Mouse (Mus musculus): Measurements from ENCODE around the gene Zic5. TPM values are rescaled to one million over a fixed set of nuclear protein-coding genes. Genes with fewer than 3 reads are reported as not detected.

The Zic5 gene
- polyA plus RNA-seq, 1 experiment from 2014 or later = 0.11 TPM

- no peak overlapping the region for H3K4me3 ChIP-seq (replicated peaks; ENCODE audit: low read depth, low read length)
- TF ChIP-seq CTCF (IDR thresholded peaks at IDR 0.05; ENCODE audit: low read depth) = no peak
- no peak overlapping the region for H3K9ac ChIP-seq (ENCODE audit: low read depth, low read length)
- H3K4me2 ChIP-seq (ENCODE audit: low read length) = no peak overlapping the region
- no peak overlapping the region for H3K27ac ChIP-seq
- ATAC-seq (replicated peaks; ENCODE audit: low FRiP score, low read depth) (no peak), DNase-seq (ENCODE audit: low spot score) (peak; percentile 70)
- H3K4me1 ChIP-seq (replicated peaks; ENCODE audit: insufficient read depth, low read length) = no peaks in the 10 kb centered on the region
- H3K27me3 ChIP-seq (ENCODE audit: insufficient read depth, low read length) = no peaks in the 10 kb centered on the region
- no peaks in the 10 kb centered on the region for H3K9me3 ChIP-seq (replicated peaks; ENCODE audit: low read length)
- no peaks in the 10 kb centered on the region for H3K36me3 ChIP-seq (ENCODE audit: insufficient read depth, low read length)
- WGBS = 25% methylated on average over 10 of the region's 10 CpGs
These were observed 38.8 kb downstream of the Zic5 start for GRCm38 (mm10) chr14:122426529-122427203.

DNA sequence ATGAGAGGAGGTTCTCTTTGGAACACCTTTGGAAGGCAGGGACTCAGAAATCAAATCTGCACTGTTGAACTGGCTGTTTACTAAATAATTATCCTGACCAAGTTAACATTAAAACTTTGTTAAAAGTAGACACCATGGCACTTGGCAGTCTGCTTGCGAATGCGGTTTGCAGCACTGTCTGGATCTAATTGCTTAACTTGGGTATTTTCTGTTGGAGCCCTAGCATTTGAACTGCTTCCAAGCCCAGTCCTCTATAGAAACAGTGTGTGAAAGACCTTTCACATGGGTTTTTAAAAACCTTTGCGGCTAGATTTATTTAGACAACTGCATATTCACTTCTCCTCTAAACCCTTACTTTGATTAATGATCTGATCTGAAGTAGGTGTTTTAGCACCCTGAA lies 41.0 kb downstream of the Zic5 start:
- H3K9ac ChIP-seq (ENCODE audit: low read depth, low read length) = no peak overlapping the region
- H3K4me3 ChIP-seq (replicated peaks; ENCODE audit: low read depth, low read length) = no peak overlapping the region
- no peak for ATAC-seq (replicated peaks; ENCODE audit: low FRiP score, low read depth)
- H3K36me3 ChIP-seq (ENCODE audit: insufficient read depth, low read length) = no peaks in the 10 kb centered on the region
- 80% methylated on average over 3 of the region's 3 CpGs for WGBS
- TF ChIP-seq CTCF (IDR thresholded peaks at IDR 0.05; ENCODE audit: low read depth) = no peak
- H3K27ac ChIP-seq = no peak overlapping the region
- no peaks in the 10 kb centered on the region for H3K27me3 ChIP-seq (ENCODE audit: insufficient read depth, low read length)
- H3K4me2 ChIP-seq (ENCODE audit: low read length) = no peak overlapping the region
- H3K9me3 ChIP-seq (replicated peaks; ENCODE audit: low read length) = no peaks in the 10 kb centered on the region
- H3K4me1 ChIP-seq (replicated peaks; ENCODE audit: insufficient read depth, low read length) = no peaks in the 10 kb centered on the region
- no peak for DNase-seq (ENCODE audit: low spot score)

- H3K9me3 ChIP-seq (replicated peaks; ENCODE audit: low read length) = no peaks in the 10 kb centered on the region
- no peak for TF ChIP-seq CTCF (IDR thresholded peaks at IDR 0.05; ENCODE audit: low read depth)
- no peak overlapping the region for H3K27ac ChIP-seq
- DNase-seq (ENCODE audit: low spot score) (no peak), ATAC-seq (replicated peaks; ENCODE audit: low FRiP score, low read depth) (no peak)
- no peaks in the 10 kb centered on the region for H3K4me1 ChIP-seq (replicated peaks; ENCODE audit: insufficient read depth, low read length)
- no peaks in the 10 kb centered on the region for H3K27me3 ChIP-seq (ENCODE audit: insufficient read depth, low read length)
- no peak overlapping the region for H3K4me2 ChIP-seq (ENCODE audit: low read length)
- 35% methylated on average over 4 of the region's 4 CpGs for WGBS
- no peak overlapping the region for H3K4me3 ChIP-seq (replicated peaks; ENCODE audit: low read depth, low read length)
- H3K36me3 ChIP-seq (ENCODE audit: insufficient read depth, low read length) = no peaks in the 10 kb centered on the region
- no peak overlapping the region for H3K9ac ChIP-seq (ENCODE audit: low read depth, low read length)
These were observed 49.2 kb downstream of the Zic5 start for GRCm38 (mm10) chr14:122416166-122416771.

DNA sequence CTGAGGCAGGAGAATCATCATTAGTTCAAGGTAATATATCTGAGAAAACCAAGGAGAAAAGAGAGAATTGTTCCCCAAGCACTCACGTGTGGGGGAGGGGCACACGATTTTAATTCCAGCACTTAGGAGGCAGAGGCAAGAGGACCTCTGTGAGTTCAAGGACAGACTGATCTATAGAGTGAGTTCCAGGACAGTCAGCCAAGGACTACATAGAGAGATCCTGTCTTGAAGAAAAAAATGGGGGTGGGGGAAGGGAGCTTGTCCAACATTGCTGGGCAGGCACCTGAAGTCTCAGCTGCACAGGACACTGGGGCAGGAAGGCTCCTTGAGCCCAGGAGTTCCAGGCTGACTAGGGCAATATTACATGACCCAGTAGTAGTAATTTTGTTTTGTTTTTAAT lies 50.7 kb downstream of the Zic5 start:
- H3K9ac ChIP-seq (ENCODE audit: low read depth, low read length) = no peak overlapping the region
- WGBS = 89% methylated on average over 2 of the region's 2 CpGs
- TF ChIP-seq CTCF (IDR thresholded peaks at IDR 0.05; ENCODE audit: low read depth) = no peak
- H3K27me3 ChIP-seq (ENCODE audit: insufficient read depth, low read length) = no peaks in the 10 kb centered on the region
- ATAC-seq (replicated peaks; ENCODE audit: low FRiP score, low read depth) (no peak), DNase-seq (ENCODE audit: low spot score) (no peak)
- no peaks in the 10 kb centered on the region for H3K4me1 ChIP-seq (replicated peaks; ENCODE audit: insufficient read depth, low read length)
- H3K27ac ChIP-seq = no peak overlapping the region
- H3K36me3 ChIP-seq (ENCODE audit: insufficient read depth, low read length) = no peaks in the 10 kb centered on the region
- H3K4me3 ChIP-seq (replicated peaks; ENCODE audit: low read depth, low read length) = no peak overlapping the region
- H3K4me2 ChIP-seq (ENCODE audit: low read length) = no peak overlapping the region
- no peaks in the 10 kb centered on the region for H3K9me3 ChIP-seq (replicated peaks; ENCODE audit: low read length)

- no peaks in the 10 kb centered on the region for H3K9me3 ChIP-seq (replicated peaks; ENCODE audit: low read length)
- no peaks in the 10 kb centered on the region for H3K4me1 ChIP-seq (replicated peaks; ENCODE audit: insufficient read depth, low read length)
- H3K4me2 ChIP-seq (ENCODE audit: low read length) = no peak overlapping the region
- 67% methylated on average over 2 of the region's 2 CpGs for WGBS
- peaks cover 2% of the 10 kb centered on the region; the same call in 1 of the 2 replicates for H3K27me3 ChIP-seq (ENCODE audit: insufficient read depth, low read length)
- no peak for DNase-seq (ENCODE audit: low spot score)
- H3K9ac ChIP-seq (ENCODE audit: low read depth, low read length) = no peak overlapping the region
- ATAC-seq (replicated peaks; ENCODE audit: low FRiP score, low read depth) = no peak
- no peak overlapping the region for H3K27ac ChIP-seq
- TF ChIP-seq CTCF (IDR thresholded peaks at IDR 0.05; ENCODE audit: low read depth) = no peak
- no peaks in the 10 kb centered on the region for H3K36me3 ChIP-seq (ENCODE audit: insufficient read depth, low read length)
- H3K4me3 ChIP-seq (replicated peaks; ENCODE audit: low read depth, low read length) = no peak overlapping the region
These were observed 51.9 kb downstream of the Zic5 start for GRCm38 (mm10) chr14:122413542-122413928.

DNA sequence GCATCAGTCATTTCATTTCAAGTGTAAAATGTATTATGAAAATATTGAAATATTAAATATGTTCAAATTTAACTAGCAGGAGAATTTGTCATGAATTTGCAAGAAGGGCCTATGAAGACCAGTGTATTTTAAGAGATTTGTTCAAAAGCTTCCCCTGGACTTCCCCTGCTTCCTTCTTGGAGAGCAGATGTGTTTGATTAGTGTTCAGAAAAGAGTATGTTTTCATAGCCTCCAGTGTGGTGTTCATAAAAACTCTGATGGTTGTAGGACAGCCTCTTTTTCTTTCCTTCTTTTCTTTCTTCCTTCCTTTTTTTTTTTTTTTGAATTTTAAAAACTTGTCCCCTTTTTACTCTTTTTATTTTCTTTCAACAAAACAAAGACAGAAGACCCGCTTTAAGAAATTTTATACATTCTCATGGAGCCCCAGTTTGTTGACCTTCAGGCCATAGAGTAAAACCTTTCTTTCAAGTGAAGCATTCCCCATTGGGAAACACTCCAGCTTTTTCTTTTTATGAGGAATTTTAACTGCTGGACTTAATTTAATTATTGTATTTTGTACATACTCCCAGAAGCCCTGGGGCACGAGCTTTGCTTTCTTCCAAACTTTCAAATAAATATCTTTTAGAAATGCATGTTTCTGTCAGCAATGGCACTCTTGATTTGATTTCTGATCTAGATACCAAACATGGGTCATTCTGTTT lies 52.5 kb downstream of the Zic5 start:
- WGBS = 56% methylated on average over 2 of the region's 2 CpGs
- no peak overlapping the region for H3K4me3 ChIP-seq (replicated peaks; ENCODE audit: low read depth, low read length)
- H3K9ac ChIP-seq (ENCODE audit: low read depth, low read length) = no peak overlapping the region
- TF ChIP-seq CTCF (IDR thresholded peaks at IDR 0.05; ENCODE audit: low read depth) = no peak
- no peak overlapping the region for H3K27ac ChIP-seq
- no peaks in the 10 kb centered on the region for H3K9me3 ChIP-seq (replicated peaks; ENCODE audit: low read length)
- peaks cover 7% of the 10 kb centered on the region; the same call in 1 of the 2 replicates for H3K27me3 ChIP-seq (ENCODE audit: insufficient read depth, low read length)
- DNase-seq (ENCODE audit: low spot score) = peak; percentile 61
- H3K4me2 ChIP-seq (ENCODE audit: low read length) = no peak overlapping the region
- H3K4me1 ChIP-seq (replicated peaks; ENCODE audit: insufficient read depth, low read length) = no peaks in the 10 kb centered on the region
- ATAC-seq (replicated peaks; ENCODE audit: low FRiP score, low read depth) = no peak
- H3K36me3 ChIP-seq (ENCODE audit: insufficient read depth, low read length) = no peaks in the 10 kb centered on the region

Other genes starting within 250 kb of the Zic5 start
- gene Gm5089, start 14.6 kb downstream of the Zic5 start, polyA plus RNA-seq (2015; fragmentation: Nextera tagmentation; extraction: Ambion mirVana) = not detected in 2 replicates
- not detected in 2 replicates for gene Zic2, start 9.8 kb upstream of the Zic5 start, polyA plus RNA-seq (2015; fragmentation: Nextera tagmentation; extraction: Ambion mirVana)
- not detected in 2 replicates for gene Gm10837, start 24.9 kb upstream of the Zic5 start, polyA plus RNA-seq (2015; fragmentation: Nextera tagmentation; extraction: Ambion mirVana)
- 36.0 and 42.1 TPM in 2 replicates for gene Pcca, start 68.6 kb upstream of the Zic5 start, polyA plus RNA-seq (2015; fragmentation: Nextera tagmentation; extraction: Ambion mirVana)